Mouse (Mus musculus) bone marrow, adult 2 months (tissue): Measurements from ENCODE around the gene Vwa5b2. TPM values are rescaled to one million over a fixed set of nuclear protein-coding genes. Genes with fewer than 3 reads are reported as not detected.

Experiments used
- H3K27ac ChIP-seq: fragments of 200-500 bp; 2 replicates; pipeline ENCODE4 v1.5.1; 2012; ENCODE audit warnings: low read depth, mild to moderate bottlenecking, control low read depth, inconsistent platforms, low read length; ENCODE audit not compliant: control insufficient read depth, poor library complexity, insufficient read depth
- H3K4me1 ChIP-seq: fragments of 200-500 bp; 2 replicates; pipeline ENCODE4 v1.6.1; 2011; ENCODE audit warnings: low read length; ENCODE audit not compliant: control insufficient read depth, insufficient read depth
- H3K4me3 ChIP-seq: fragments of 200-500 bp; replicated peaks from 2 replicates; pipeline ENCODE3; 2011; ENCODE audit warnings: mild to moderate bottlenecking, low read depth, low read length, control low read depth; ENCODE audit not compliant: control insufficient read depth
- CTCF ChIP-seq: fragments of 200-500 bp; IDR thresholded peaks from 2 replicates; pipeline ENCODE4 v1.5.1; 2011; ENCODE audit warnings: low read length, control low read depth; ENCODE audit not compliant: control insufficient read depth, insufficient read depth
- POLR2A ChIP-seq: fragments of 200-500 bp; IDR thresholded peaks from 2 replicates; pipeline ENCODE4 v1.6.1; 2011; ENCODE audit warnings: low read depth, mild to moderate bottlenecking, control low read depth, low read length, borderline replicate concordance; ENCODE audit not compliant: control insufficient read depth
- WGBS: fragments of 180-500 bp; shearing (Covaris S2); methylation state at CpG from one replicate; pipeline ENCODE4 v1.1.7; 2018; 5-methylcytosine and 5-hydroxymethylcytosine counted together
- polyA plus RNA-seq: library from polyadenylated mRNA; stranded (reverse); fragments of >200 nt; gene quantifications from 2 replicates; pipeline ENCODE4 v1.2.4, GENCODE M21; 2011; ENCODE audit warnings: low replicate concordance; ENCODE audit not compliant: missing spikeins, insufficient read depth, insufficient read length

The Vwa5b2 gene
- not detected in 2 replicates for polyA plus RNA-seq

DNA sequence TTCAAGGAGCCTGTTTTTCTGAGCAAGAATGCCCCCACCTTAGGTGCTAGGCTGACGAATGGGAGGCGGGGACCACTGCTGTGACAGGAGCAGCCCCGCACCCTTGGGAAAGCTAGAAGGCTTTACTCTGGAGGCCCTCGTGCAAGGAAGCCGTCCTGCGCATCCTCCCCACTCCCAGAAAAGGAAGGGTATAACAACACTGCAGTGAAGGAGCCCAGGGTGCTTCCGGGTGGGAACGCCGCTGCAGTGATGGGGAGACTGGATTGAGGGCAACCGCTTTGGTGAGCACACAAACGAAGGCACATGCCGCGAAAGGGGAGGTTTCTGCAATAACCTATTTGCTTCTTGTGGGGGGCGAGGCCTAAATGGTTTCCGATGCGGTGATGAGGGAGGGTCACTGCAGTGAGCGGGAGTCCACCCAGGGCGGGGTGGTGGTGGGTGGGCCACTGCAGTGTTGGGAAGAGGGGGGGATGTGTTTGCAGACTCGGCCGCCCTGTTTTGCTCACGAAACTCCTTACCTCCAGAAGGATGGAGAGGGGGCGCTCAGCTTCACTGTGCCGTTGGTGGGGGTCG, at the start of gene Vwa5b2:
Gene Vwa5b2, plus strand, starts transcription at position 106 of the 573 bp plus-strand sequence.
- no peak within 1 kb of the TSS for H3K27ac ChIP-seq
- 5% methylated on average over 24 of the region's 24 CpGs for WGBS
- no peak within 1 kb of the TSS for H3K4me3 ChIP-seq
- no peak for TF ChIP-seq CTCF
- TF ChIP-seq POLR2A = no peak
- no peaks in the 10 kb centered on the region for H3K4me1 ChIP-seq

DNA sequence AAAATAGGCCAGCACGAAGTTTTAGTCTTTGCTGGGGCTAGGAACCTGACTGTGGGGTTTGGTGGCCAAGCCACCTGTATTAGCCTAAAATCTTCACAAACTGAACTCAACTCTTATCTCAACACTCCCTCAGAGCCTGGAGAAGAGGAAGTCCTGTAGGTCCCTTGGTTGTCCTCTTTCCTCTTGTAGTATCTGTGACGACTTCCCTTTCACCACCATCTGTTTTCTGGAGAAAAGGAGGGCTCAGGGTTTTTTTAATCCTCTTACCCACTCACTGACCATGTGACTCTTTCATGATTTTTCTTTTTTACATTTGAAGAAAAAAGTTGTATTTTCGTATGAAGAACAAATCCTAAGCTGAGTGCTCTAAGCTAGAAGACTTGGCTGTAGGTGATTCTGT, 49.6 kb upstream of the Vwa5b2 start:
- 35% methylated on average over 3 of the region's 3 CpGs for WGBS
- Histone ChIP-seq H3K27ac (no peak overlapping the region), H3K4me1 (peaks cover 6% of the 10 kb centered on the region; the same call in 1 of the 2 replicates)

DNA sequence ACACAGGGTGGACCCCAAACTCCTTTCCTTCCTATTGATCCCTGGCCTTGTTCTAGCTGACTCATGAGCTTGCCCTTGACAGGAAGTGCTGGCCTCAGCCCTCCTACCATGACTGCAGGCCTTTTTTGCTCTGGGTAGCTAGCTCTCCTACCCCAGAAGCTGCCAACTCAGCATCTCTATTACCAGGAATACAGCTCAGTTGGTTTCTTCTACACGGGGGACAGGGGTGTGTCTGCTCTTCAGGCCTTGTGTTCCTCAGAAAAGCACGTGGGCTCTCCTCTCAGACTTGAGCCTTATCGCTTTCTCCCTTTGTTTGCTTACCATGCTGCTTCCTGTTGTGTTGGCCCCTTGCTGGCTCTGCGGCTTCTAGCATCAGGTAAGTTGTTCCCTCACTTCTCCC, 48.8 kb upstream of the Vwa5b2 start:
- TF ChIP-seq CTCF (no peak), POLR2A (no peak)
- no peak overlapping the region for H3K4me3 ChIP-seq
- H3K27ac ChIP-seq = no peak overlapping the region
- H3K4me1 ChIP-seq = peaks cover 6% of the 10 kb centered on the region; the same call in 1 of the 2 replicates
- 58% methylated on average over 4 of the region's 4 CpGs for WGBS

More for the DNA sequence above, 49.6 kb upstream of the Vwa5b2 start:
- no peak for TF ChIP-seq CTCF
- no peak for TF ChIP-seq POLR2A
- no peak overlapping the region for H3K4me3 ChIP-seq

DNA sequence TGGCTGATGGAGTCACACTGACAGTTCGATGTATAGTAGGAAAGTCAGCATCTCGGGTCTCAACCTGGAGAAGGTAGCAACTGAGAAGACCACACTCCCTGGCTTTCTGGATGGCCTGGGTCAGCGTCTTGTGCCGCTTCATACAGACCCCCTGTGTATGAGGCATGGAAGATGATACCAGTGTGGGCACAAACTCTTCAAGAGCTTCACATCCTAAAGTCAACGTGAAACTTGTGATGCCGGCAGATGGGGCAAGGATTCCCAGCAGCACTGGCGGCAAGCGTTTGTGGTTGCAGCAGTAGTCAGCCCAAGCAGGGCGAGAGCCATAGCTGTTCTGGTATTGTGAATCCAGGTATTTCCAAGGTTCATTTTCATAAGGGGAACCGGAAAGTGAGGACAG, 43.6 kb upstream of the Vwa5b2 start:
- Histone ChIP-seq H3K27ac (no peak overlapping the region), H3K4me3 (no peak overlapping the region), H3K4me1 (peaks cover 2% of the 10 kb centered on the region; the same call in 1 of the 2 replicates)
- WGBS = 87% methylated on average over 10 of the region's 10 CpGs
- no peak for TF ChIP-seq CTCF
- TF ChIP-seq POLR2A = no peak

DNA sequence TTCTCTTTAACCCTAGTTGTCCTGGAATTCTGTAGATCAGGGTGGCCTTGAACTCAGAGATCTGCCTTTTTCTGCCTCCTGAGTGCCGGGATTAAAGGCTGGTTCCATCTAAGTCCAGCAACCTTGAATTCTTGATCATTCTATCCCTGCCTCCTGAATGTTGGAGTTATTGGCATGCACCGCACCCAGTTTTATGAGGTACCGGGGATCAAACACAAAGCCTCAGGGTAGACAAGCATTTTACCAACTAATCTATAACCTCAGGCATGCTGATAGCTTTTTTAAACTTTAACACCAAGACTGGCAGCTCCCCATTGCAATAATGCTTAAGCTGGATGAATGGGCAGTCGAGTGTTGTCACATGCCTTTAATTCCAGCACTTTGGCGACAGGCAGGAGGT, 41.8 kb upstream of the Vwa5b2 start:
- WGBS = 60% methylated on average over 5 of the region's 5 CpGs
- Histone ChIP-seq H3K4me3 (no peak overlapping the region), H3K4me1 (peaks cover 2% of the 10 kb centered on the region; the same call in 1 of the 2 replicates), H3K27ac (no peak overlapping the region)
- no peak for TF ChIP-seq POLR2A
- TF ChIP-seq CTCF = no peak

DNA sequence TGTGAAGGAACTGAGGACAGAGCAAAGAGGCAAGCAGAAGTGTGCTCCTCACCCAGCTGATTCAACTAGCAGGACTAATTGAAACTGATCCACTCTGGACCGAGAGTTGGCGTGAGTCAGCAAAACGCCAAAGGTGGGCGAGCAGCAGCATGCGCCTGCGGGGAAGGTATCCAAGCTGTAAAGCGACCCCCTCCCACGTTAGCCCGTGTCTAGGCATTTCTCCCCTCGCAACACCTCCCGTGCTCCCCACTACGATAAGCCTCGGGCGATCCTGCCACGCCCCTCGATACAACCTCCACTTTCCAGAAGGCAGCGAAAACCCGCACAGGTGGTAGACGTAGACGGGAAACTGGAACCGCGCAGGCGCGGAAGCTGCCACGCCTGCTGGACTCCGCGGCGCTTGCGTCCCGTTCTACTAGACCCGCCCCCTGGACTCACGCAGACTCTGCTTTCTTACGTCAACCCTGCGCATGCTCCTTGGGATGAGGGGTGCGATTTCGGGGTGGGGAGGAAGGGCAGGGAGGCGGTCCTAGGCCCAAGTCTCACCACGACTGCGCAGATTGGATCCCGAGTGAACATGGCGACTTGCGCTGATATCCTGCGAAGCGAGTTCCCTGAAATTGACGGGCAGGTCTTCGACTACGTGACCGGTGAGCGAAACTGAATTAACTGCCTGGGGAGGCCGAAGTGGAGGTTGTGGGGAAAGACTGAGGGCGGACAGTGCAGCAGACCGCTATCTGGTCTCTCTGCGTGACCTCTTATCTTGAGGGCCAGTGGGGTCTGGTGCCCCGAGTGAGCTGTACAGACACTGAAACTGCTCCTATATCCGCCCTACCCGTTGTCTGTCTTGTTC, 40.9 kb upstream of the Vwa5b2 start, which contains the start of gene Abcf3:
Gene Abcf3, plus strand, starts transcription at position 482 of the 853 bp plus-strand sequence.
- Histone ChIP-seq H3K4me3 (peak within 1 kb of the TSS; percentile 83), H3K4me1 (peaks cover 2% of the 10 kb centered on the region; the same call in 1 of the 2 replicates), H3K27ac (peak within 1 kb of the TSS; percentile 15)
- under 1% methylated on average over 56 of the region's 56 CpGs for WGBS
- 0 out of 2 replicates have a peak, but pooled peaks have one; percentile 7 for TF ChIP-seq CTCF
- TF ChIP-seq POLR2A = peak; percentile 72

DNA sequence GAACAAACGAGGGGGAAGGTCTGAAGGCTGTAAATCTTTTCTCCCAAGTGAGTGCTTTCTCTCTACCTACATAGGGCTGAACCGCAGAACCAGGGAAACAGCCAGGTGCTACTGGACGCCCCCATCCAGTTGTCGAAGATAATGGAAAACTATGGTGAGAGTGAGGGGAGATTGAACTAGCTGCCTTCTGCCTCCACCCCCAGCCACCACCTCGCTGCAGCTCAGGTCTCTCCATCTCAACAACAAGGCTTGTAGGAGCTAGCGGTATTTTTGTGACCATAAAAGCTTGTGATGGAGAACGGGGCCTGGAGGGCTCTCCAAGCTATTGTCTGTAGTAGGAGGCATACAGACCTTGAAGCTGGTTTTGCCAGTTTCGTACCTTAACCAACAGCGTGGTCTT, 40.1 kb upstream of the Vwa5b2 start:
- Histone ChIP-seq H3K27ac (no peak overlapping the region), H3K4me3 (peak overlapping the region; percentile 83), H3K4me1 (peaks cover 2% of the 10 kb centered on the region; the same call in 1 of the 2 replicates)
- WGBS = 49% methylated on average over 9 of the region's 9 CpGs
- TF ChIP-seq POLR2A = no peak
- no peak for TF ChIP-seq CTCF

DNA sequence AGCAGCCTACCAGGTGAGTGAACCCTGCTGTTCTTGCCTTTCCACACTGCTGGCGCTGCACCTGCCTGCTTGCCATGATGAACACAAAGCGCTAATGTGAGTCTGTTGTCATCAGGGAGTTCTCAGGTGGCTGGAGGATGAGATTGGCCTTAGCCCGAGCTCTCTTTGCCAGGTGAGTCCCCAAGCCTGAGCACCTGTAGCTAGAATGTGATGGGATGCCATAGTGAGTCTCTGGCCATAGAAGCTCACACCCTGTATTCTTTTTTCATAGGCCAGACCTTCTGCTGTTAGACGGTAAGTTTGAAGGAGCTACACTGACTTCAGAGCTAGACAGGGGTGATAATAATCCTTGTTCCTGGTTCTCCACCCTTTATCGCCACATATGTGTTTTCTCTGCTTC, 37.6 kb upstream of the Vwa5b2 start:
- WGBS = 93% methylated on average over 5 of the region's 5 CpGs
- Histone ChIP-seq H3K4me1 (peaks cover 2% of the 10 kb centered on the region; the same call in 1 of the 2 replicates), H3K27ac (no peak overlapping the region), H3K4me3 (no peak overlapping the region)
- TF ChIP-seq POLR2A (no peak), CTCF (no peak)
